Mouse (Mus musculus) small intestine, adult 2 months (tissue): ENCODE data around the gene Rptor.

ENCODE experiments used
- CTCF ChIP-seq: fragments of 200-500 bp; IDR thresholded peaks from 2 replicates; pipeline ENCODE4 v1.5.1; 2012; ENCODE audit warnings: low read depth, mild to moderate bottlenecking, control low read depth, inconsistent platforms, low read length, moderate library complexity, mixed read lengths; ENCODE audit not compliant: insufficient replicate concordance, insufficient read length; ENCODE audit errors: extremely low read depth
- POLR2A ChIP-seq: fragments of 200-500 bp; IDR thresholded peaks from 2 replicates; pipeline ENCODE4 v1.6.1; 2012; ENCODE audit warnings: low read depth, mild to moderate bottlenecking, control low read depth, inconsistent platforms, low read length, moderate library complexity

GRCm38 (mm10) chr11:119687966-119688365 is 85.3 kb downstream of the Rptor start:
- TF ChIP-seq CTCF (no peak), POLR2A (no peak)
